Mouse (Mus musculus) lung, embryonic 15.5 days (tissue): ENCODE measurements around the gene Atg10. TPM values are rescaled to one million over a fixed set of nuclear protein-coding genes. Genes with fewer than 3 reads are reported as not detected.

ENCODE experiments used
- ATAC-seq: fragments of 200-750 bp; cut with Nextera tagmentation; 2 replicates; pipeline ENCODE4 v1.8.0; 2017; ENCODE audit warnings: moderate number of reproducible peaks, borderline replicate concordance; ENCODE audit not compliant: low FRiP score, low TSS enrichment; ENCODE audit errors: extremely low read depth
- H3K27ac ChIP-seq: fragments of 300-500 bp; sonication (generic); 2 replicates; pipeline ENCODE4 v1.5.1; 2015; ENCODE audit warnings: moderate library complexity, mild to moderate bottlenecking, inconsistent platforms
- H3K27me3 ChIP-seq: fragments of 300-500 bp; sonication (generic); 2 replicates; pipeline ENCODE4 v1.6.1; 2015; ENCODE audit warnings: inconsistent platforms
- H3K36me3 ChIP-seq: fragments of 300-500 bp; sonication (generic); 2 replicates; pipeline ENCODE4 v1.6.1; 2015; ENCODE audit warnings: inconsistent platforms
- H3K4me1 ChIP-seq: fragments of 300-500 bp; sonication (generic); 2 replicates; pipeline ENCODE4 v1.6.1; 2015; ENCODE audit warnings: inconsistent platforms
- H3K4me2 ChIP-seq: fragments of 300-500 bp; sonication (generic); 2 replicates; pipeline ENCODE4 v1.6.1; 2015; ENCODE audit warnings: inconsistent platforms, mild to moderate bottlenecking, moderate library complexity
- H3K4me3 ChIP-seq: fragments of 300-500 bp; sonication (generic); 2 replicates; pipeline ENCODE4 v1.5.1; 2015; ENCODE audit warnings: mild to moderate bottlenecking, inconsistent platforms
- H3K9ac ChIP-seq: fragments of 300-500 bp; sonication (generic); 2 replicates; pipeline ENCODE4 v1.6.1; 2015; ENCODE audit warnings: inconsistent platforms
- H3K9me3 ChIP-seq: fragments of 300-500 bp; sonication (generic); 2 replicates; pipeline ENCODE4 v1.6.1; 2016; ENCODE audit warnings: inconsistent platforms
- WGBS: fragments of 180-500 bp; shearing (Covaris S2); methylation state at CpG from one replicate; pipeline ENCODE4 v1.1.7; 2015; 5-methylcytosine and 5-hydroxymethylcytosine counted together
- polyA plus RNA-seq: library from polyadenylated mRNA; unstranded; fragments of >200 nt; fragmentation: Nextera tagmentation; extraction: Ambion mirVana; gene quantifications from 2 replicates; pipeline ENCODE4 v1.2.1, GENCODE M21; 2015

Atg10 gene
- polyA plus RNA-seq, 1 experiment from 2014 or later: 15.8 TPM

DNA sequence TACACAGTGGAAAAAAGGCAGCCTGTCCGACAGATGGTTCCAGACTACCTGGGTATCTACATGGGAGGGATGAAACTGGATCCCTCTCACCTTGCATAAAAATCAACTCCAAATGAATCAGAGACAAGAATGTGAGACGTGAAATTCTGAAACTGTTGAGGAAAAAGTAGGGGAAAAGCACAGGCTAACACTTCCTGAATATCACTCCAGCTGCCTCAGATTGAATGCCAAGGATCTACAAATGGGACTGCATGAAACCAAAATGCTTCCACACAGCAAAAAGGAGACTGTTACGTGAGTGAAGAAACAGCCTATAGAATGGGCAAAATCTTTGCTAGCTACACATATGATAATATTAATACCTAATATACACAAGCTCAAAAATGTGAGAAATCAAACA, 238.4 kb downstream of the Atg10 start:
- Histone ChIP-seq H3K9me3 (no peaks in the 10 kb centered on the region), H3K9ac (no peak overlapping the region), H3K4me2 (no peak overlapping the region), H3K27me3 (no peaks in the 10 kb centered on the region), H3K4me1 (no peaks in the 10 kb centered on the region), H3K4me3 (no peak overlapping the region), H3K36me3 (no peaks in the 10 kb centered on the region), H3K27ac (no peak overlapping the region)
- 76% methylated on average over 3 of the region's 3 CpGs for WGBS
- no peak for ATAC-seq

DNA sequence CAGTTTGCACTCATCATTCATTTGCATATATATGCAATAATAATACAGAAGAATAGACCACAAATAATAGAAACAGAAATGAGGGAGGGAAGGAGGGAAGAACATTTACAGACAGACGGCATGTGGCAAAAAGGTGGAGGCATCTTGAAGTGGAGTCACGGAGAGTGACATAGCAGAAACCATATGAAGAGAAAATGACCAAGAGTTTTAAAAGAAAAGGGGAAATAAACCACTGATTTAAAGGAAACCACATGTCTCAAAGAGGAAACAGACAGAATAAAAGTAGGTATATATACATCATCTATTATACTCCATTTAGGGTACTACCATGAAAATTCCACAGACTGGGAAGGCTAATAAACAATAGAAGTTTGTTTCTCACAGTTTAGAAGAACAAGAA, 239.7 kb downstream of the Atg10 start:
- H3K9me3 ChIP-seq: no peaks in the 10 kb centered on the region
- WGBS: 79% methylated on average over 2 of the region's 2 CpGs
- H3K9ac ChIP-seq: no peak overlapping the region
- no peak overlapping the region for H3K4me2 ChIP-seq
- H3K4me1 ChIP-seq: no peaks in the 10 kb centered on the region
- H3K27ac ChIP-seq: no peak overlapping the region
- no peaks in the 10 kb centered on the region for H3K36me3 ChIP-seq
- H3K4me3 ChIP-seq: no peak overlapping the region
- H3K27me3 ChIP-seq: no peaks in the 10 kb centered on the region
- no peak for ATAC-seq

DNA sequence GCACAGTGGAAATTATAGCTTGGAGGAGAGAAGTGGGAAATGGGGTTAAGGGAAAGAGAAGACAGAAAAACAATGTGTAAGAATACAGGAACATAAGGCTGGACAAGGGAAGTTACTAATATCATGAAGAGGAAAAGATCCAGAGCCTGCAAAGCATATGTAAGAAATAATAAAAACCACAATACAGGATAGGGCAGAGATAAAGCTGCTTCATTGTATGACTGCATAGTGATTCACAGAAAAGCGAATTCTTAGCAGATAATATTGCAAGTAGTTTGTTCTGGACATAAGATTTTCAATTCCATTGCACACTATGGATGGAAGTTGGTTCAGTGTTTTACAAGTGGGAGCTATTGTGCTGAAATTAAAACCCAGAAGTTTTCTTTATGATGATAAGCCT, 242.0 kb downstream of the Atg10 start:
- no peak overlapping the region for H3K4me2 ChIP-seq
- no peak overlapping the region for H3K4me3 ChIP-seq
- no peaks in the 10 kb centered on the region for H3K4me1 ChIP-seq
- H3K27ac ChIP-seq: no peak overlapping the region
- WGBS: 88% methylated on average over 1 of the region's 1 CpGs
- H3K9ac ChIP-seq: no peak overlapping the region
- H3K27me3 ChIP-seq: no peaks in the 10 kb centered on the region
- no peaks in the 10 kb centered on the region for H3K36me3 ChIP-seq
- ATAC-seq: no peak
- H3K9me3 ChIP-seq: no peaks in the 10 kb centered on the region

DNA sequence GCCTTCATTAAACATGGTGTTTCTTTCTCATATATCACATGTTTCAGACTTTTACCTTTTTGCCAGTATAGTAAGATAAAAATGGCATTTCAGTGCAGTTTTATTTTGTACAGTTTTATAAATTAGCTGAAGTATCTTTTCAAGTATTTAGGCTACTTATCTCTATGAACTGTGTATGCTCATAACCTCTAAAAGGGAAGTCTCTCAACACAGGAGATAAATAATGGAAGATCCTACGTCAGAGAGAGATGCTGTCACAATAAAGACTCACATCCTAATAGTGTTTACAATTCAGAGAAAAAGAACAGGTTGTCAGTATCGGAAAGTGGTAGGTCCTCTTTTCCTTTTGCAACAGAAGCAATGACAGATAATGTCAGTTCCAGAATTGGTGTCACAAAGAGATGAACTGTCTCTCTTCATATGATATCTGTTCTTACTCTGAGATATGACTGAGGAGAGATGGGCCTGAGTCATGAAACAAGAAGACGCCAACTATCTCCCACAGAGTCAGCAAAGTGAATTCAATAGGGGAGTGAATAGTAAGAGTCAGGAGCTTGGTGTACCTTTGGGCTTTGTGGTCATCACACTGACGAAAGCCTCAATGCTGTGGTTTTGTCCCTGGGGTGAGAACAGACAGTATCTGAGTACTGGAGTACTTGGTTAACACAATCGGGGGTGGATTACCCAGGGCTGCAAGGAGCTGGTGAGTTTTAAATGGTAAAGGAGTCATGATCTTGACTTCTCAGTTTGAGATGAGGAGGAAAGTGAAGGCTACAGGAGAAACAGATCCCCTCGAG, 242.7 kb downstream of the Atg10 start:
- Histone ChIP-seq H3K27me3 (no peaks in the 10 kb centered on the region), H3K4me2 (no peak overlapping the region), H3K4me1 (no peaks in the 10 kb centered on the region), H3K9me3 (no peaks in the 10 kb centered on the region), H3K36me3 (no peaks in the 10 kb centered on the region), H3K4me3 (no peak overlapping the region), H3K27ac (no peak overlapping the region), H3K9ac (no peak overlapping the region)
- 76% methylated on average over 6 of the region's 6 CpGs for whole genome bisulfite sequencing
- ATAC-seq: no peak

DNA sequence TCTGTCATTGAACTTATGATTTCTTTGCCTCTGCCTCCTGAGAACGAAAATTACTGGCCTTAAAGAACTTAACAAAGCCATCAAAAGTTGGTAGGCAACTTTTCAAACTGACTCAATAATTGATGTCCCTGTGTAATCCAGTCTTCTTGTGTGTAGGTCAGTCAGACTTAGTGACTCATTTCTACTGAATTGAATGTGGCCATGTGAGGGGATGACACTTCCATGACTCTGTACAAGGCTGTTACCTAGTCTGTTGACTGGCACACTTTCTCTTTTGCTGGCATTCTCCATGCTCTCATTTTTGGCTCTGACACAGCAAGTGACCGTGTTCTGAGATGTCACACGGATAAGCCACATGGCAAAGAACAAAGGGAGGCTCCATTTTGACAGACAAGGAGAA, 246.7 kb downstream of the Atg10 start:
- WGBS: 77% methylated on average over 3 of the region's 3 CpGs
- Histone ChIP-seq H3K27ac (no peak overlapping the region), H3K9ac (no peak overlapping the region), H3K4me1 (no peaks in the 10 kb centered on the region), H3K9me3 (no peaks in the 10 kb centered on the region), H3K4me2 (no peak overlapping the region), H3K36me3 (no peaks in the 10 kb centered on the region), H3K27me3 (no peaks in the 10 kb centered on the region), H3K4me3 (no peak overlapping the region)
- no peak for ATAC-seq

DNA sequence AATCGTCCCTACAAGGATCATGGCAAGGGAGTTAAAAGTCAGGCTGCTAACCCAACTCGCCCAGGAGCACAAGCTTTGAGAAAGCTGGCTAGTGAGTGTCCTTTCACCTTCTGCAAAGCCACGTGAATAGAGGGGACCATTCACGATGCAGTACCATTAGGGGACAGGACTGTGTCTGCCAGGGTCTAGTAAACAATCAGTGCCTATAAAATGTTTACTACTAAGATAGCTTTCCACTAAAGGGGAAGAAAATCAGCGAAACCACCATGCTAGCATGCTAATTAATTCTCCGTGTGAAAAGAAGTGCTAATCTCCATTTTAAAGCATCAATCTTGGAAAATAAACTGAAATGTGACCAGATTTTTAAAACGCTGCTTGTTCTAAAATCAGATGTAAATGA, 250.4 kb downstream of the Atg10 start:
- no peaks in the 10 kb centered on the region for H3K36me3 ChIP-seq
- no peak for ATAC-seq
- no peak overlapping the region for H3K27ac ChIP-seq
- no peak overlapping the region for H3K4me2 ChIP-seq
- H3K9me3 ChIP-seq: no peaks in the 10 kb centered on the region
- no peak overlapping the region for H3K4me3 ChIP-seq
- 66% methylated on average over 7 of the region's 7 CpGs for WGBS
- no peaks in the 10 kb centered on the region for H3K4me1 ChIP-seq
- H3K9ac ChIP-seq: no peak overlapping the region
- H3K27me3 ChIP-seq: no peaks in the 10 kb centered on the region

DNA sequence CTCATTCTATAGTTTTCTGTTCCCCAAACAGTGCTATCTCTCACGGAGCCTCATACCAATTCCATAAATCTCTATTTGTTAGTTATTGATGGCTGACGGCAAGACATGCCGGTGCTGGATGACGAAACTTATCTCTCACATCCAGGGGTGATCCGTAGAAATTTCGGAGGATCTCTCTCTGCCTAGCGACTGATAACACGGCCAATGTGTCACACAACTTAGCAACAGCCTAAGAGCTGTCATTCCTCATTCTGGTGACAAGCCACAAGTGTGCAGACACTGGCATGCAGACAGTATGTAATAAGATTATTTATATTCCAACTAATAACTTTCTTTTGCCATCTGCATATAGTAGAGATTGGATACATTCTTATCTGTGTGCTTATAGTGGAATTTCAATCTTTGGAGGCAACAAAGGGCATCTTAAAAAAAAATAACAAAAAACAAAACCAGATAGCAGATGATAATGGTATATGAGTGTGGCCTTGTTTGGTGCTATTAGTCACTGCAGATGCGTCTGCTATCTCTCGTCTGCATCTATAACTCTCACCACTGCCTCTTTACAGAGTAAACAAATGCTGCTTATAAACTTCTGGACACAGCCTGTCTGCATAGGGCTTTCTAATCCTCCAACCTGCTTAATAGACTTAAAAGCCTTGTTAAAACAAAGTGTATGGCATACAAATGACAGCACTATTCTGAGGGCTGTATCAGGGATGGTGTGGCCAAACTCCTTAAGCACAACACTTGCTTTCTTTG, 253.3 kb downstream of the Atg10 start:
- Histone ChIP-seq H3K27ac (no peak overlapping the region), H3K4me2 (no peak overlapping the region)

DNA sequence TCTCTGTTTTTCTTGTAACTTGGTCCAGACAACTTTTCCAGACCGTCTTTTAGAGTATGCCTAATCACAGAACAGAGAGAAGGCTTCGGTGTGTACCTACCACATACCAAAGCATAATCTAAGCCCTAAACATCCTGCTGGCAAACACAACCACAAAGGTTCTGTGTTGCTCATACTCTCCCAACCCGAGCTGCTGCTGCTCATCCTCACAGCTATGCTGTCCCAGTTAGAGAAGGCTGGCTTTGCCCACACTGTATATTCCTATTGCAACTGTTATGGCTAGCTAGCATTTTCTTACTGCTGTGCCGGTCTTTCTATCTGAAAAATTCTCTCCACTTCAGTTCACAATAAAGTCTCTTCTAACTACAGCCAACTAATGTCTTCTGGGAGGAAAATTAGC, 254.8 kb downstream of the Atg10 start:
- no peak overlapping the region for H3K4me3 ChIP-seq
- no peaks in the 10 kb centered on the region for H3K9me3 ChIP-seq
- no peaks in the 10 kb centered on the region for H3K36me3 ChIP-seq
- H3K27me3 ChIP-seq: no peaks in the 10 kb centered on the region
- H3K4me2 ChIP-seq: no peak overlapping the region
- no peak overlapping the region for H3K27ac ChIP-seq
- no peak overlapping the region for H3K9ac ChIP-seq
- ATAC-seq: no peak
- H3K4me1 ChIP-seq: no peaks in the 10 kb centered on the region
- 60% methylated on average over 4 of the region's 4 CpGs for WGBS

More for the DNA sequence above, 253.3 kb downstream of the Atg10 start:
- no peak overlapping the region for H3K9ac ChIP-seq
- no peaks in the 10 kb centered on the region for H3K27me3 ChIP-seq
- no peaks in the 10 kb centered on the region for H3K4me1 ChIP-seq
- H3K36me3 ChIP-seq: no peaks in the 10 kb centered on the region
- no peak for ATAC-seq
- H3K9me3 ChIP-seq: no peaks in the 10 kb centered on the region
- no peak overlapping the region for H3K4me3 ChIP-seq
- 44% methylated on average over 10 of the region's 10 CpGs for WGBS

DNA sequence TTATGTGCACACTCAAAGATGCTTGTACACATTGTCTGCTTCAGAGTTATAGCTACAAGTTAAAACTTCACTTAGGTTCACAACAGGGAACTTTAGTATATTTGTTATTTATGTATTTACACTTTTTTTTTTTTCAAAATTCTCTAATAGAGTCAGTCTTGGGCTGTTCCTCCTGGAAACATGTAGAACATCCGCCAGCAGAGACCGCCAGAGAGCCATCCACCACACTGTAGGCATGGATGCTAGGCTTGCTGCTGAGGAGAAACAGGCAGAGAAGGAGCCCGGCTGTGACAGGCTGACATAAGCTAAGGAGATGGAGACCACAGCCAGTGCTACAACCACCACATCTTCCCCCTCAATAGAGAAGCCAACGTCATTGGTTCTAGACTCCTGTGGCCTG, 256.3 kb downstream of the Atg10 start:
- no peak overlapping the region for H3K27ac ChIP-seq
- WGBS: 8% methylated on average over 4 of the region's 4 CpGs
- no peaks in the 10 kb centered on the region for H3K36me3 ChIP-seq
- no peaks in the 10 kb centered on the region for H3K27me3 ChIP-seq
- H3K4me2 ChIP-seq: no peak overlapping the region
- no peaks in the 10 kb centered on the region for H3K9me3 ChIP-seq
- peak; percentile 80; the same call in 1 of the 2 replicates for ATAC-seq
- H3K9ac ChIP-seq: no peak overlapping the region
- H3K4me3 ChIP-seq: no peak overlapping the region
- H3K4me1 ChIP-seq: no peaks in the 10 kb centered on the region

DNA sequence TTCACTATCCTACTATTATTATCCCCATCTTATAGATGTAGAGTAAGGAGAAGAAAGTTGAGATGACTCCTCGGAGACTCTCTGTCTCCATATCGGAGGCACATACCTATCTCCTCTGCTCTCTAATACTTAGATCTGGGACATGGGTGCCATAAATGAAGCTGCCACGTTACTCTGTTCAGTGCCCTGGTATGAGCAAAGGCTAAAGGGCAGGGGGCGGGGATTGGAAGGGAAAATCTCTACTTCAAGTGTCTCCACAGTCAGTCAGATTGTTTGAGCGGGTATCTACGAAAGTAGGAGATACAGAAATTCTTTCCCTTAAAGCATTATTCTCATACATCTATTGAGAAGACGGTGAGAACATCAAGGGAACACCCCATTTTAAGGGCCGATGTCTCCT, 257.8 kb downstream of the Atg10 start:
- no peak overlapping the region for H3K4me3 ChIP-seq
- H3K27ac ChIP-seq: no peak overlapping the region
- H3K9ac ChIP-seq: no peak overlapping the region
- no peak overlapping the region for H3K4me2 ChIP-seq
- no peaks in the 10 kb centered on the region for H3K27me3 ChIP-seq
- no peaks in the 10 kb centered on the region for H3K4me1 ChIP-seq
- ATAC-seq: no peak
- no peaks in the 10 kb centered on the region for H3K36me3 ChIP-seq
- H3K9me3 ChIP-seq: no peaks in the 10 kb centered on the region
- WGBS: 70% methylated on average over 8 of the region's 8 CpGs

DNA sequence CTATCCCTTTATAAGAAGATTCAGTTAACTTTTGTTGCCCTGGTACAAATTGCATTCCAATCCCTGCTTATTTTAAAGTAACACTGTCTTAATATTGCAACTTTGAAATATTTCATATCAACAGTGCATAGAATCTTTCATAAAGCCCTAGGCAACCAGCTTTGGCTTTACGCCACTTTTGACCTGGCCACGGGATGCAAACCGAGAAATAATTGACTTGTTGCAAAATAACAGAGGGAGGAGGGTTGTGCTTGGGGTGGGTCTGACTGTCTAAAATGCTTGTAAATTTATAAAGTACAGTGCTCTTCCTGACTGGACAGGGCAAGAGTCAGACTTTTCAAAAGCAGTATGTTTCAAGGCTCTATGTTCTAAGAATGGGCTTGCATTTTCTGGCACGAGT, 259.3 kb downstream of the Atg10 start:
- no peak overlapping the region for H3K9ac ChIP-seq
- no peaks in the 10 kb centered on the region for H3K36me3 ChIP-seq
- no peak overlapping the region for H3K4me3 ChIP-seq
- no peaks in the 10 kb centered on the region for H3K4me1 ChIP-seq
- H3K27me3 ChIP-seq: no peaks in the 10 kb centered on the region
- H3K9me3 ChIP-seq: no peaks in the 10 kb centered on the region
- no peak overlapping the region for H3K4me2 ChIP-seq
- 69% methylated on average over 4 of the region's 4 CpGs for whole genome bisulfite sequencing
- no peak for ATAC-seq
- no peak overlapping the region for H3K27ac ChIP-seq
